Mouse (Mus musculus) bone marrow macrophage, adult 2 months (primary cell): ENCODE results near the gene Usp20.

ENCODE experiments used
- CTCF ChIP-seq: IDR thresholded peaks from 2 replicates; pipeline ENCODE4 v1.5.1; 2012; ENCODE audit warnings: low read depth, mild to moderate bottlenecking, low read length, moderate library complexity
- POLR2A ChIP-seq: IDR thresholded peaks from 2 replicates; pipeline ENCODE4 v1.6.1; 2012; ENCODE audit warnings: mild to moderate bottlenecking, low read depth, low read length, borderline replicate concordance

GRCm38 (mm10) chr2:30994853-30995252, 12.8 kb downstream of the Usp20 start:
- TF ChIP-seq POLR2A (no peak), CTCF (no peak)
